Mouse (Mus musculus): ENCODE measurements around the gene Nf1. TPM values are rescaled to one million over a fixed set of nuclear protein-coding genes. Genes with fewer than 3 reads are reported as not detected.

The Nf1 gene
- polyA plus RNA-seq, 1 experiment from 2014 or later, result 8.6 TPM

DNA sequence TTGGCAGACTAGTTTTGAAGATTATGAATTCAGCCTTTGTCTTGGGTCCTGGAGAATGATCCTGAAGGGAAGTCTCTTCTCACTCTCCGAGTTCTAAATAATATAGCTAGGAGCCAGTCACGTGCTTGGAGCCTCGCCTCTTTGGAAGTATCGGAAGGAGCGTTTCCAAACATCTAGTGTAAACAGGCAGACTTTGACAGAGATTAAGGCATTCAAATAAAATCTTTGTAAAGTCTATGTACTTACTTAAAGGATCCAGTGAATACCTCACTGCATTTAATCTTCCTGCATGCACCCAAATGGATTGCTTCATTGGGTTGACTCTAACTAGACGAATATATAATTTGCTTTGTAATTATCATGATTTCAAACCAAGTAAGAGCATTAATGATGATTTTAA, 143.9 kb downstream of the Nf1 start:
- Histone ChIP-seq H3K9ac (no peak overlapping the region), H3K4me2 (no peak overlapping the region), H3K36me3 (peaks cover 46% of the 10 kb centered on the region), H3K27ac (no peak overlapping the region), H3K4me3 (no peak overlapping the region), H3K4me1 (no peaks in the 10 kb centered on the region), H3K9me3 (no peaks in the 10 kb centered on the region), H3K27me3 (no peaks in the 10 kb centered on the region)
- no peak for ATAC-seq (ENCODE audit: insufficient number of reproducible peaks, insufficient read depth, low FRiP score, low TSS enrichment, low read depth)
- WGBS, result 85% methylated on average over 6 of the region's 6 CpGs

- Histone ChIP-seq H3K9ac (no peak overlapping the region), H3K9me3 (no peaks in the 10 kb centered on the region), H3K4me3 (no peak overlapping the region), H3K27me3 (no peaks in the 10 kb centered on the region), H3K27ac (no peak overlapping the region), H3K4me2 (no peak overlapping the region), H3K4me1 (no peaks in the 10 kb centered on the region), H3K36me3 (peaks cover 43% of the 10 kb centered on the region)
- no peak for ATAC-seq (ENCODE audit: insufficient number of reproducible peaks, insufficient read depth, low FRiP score, low TSS enrichment, low read depth)
- WGBS, result 64% methylated on average over 7 of the region's 7 CpGs
Observed at GRCm38 (mm10) chr11:79483876-79484528, 144.5 kb downstream of the Nf1 start.

DNA sequence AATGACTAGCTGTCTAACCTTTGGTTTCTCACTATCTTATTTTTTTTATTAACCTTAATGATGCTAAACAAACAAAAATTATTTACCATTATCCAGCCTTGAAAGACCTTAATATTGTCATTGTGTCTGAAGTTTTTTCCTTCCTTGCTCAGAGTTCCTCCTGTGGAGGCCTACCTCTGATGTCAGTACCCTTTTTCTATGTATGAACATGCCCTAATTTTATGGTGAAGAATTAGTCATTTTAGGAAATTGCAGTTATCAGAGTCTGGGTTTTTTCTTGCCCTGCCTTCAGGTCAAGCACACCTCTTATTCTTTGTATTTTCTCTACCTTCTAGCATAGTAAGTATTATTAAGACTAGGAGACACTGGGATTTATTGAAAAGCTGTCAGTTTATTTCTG, 145.2 kb downstream of the Nf1 start:
- Histone ChIP-seq H3K27ac (no peak overlapping the region), H3K4me2 (no peak overlapping the region), H3K9ac (no peak overlapping the region), H3K4me1 (no peaks in the 10 kb centered on the region), H3K4me3 (no peak overlapping the region), H3K9me3 (no peaks in the 10 kb centered on the region), H3K27me3 (no peaks in the 10 kb centered on the region), H3K36me3 (peaks cover 38% of the 10 kb centered on the region)
- no peak for ATAC-seq (ENCODE audit: insufficient number of reproducible peaks, insufficient read depth, low FRiP score, low TSS enrichment, low read depth)

DNA sequence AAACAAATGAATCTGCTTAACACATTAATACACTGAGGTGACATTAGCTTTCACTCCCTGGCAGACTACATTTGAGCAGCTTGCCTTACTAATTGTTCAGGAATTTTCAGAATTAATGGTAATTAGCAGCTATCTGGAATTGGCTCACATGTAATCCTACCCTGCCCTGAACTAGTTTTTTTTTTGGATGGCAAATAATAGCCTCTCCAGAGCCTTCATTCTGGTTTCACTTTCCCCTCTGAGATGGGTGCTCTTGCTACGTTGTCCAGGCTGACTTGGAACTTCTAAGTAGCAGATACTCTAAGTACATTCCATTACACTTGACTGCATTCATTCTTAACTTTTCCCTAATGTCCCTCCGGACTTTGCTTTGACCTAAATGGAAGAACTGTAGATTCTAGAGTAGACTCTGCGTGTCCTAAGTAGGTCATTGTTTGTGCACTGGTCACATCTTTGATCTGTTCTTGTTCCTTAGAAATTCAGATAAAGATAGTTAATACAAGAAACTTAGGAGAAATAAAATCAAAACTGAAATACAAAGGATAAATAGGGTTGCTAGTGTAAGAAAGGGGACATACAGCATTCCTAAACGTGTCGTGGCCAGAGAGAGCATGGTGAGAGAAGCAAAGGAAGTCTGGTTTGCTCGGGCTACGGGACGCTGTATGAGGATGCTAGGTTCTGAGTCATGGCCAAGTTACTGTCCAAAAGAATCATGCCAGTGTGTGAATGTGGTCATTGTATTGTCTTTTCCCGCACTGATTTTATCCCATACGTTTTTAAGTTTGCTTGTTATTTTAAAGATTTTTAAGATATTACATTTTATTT, 155.7 kb downstream of the Nf1 start:
- no peak for ATAC-seq (ENCODE audit: insufficient number of reproducible peaks, insufficient read depth, low FRiP score, low TSS enrichment, low read depth)
- WGBS, result 75% methylated on average over 10 of the region's 10 CpGs
- H3K4me2 ChIP-seq, result no peak overlapping the region

GRCm38 (mm10) chr11:79502917-79503316, 163.4 kb downstream of the Nf1 start:
- no peak overlapping the region for H3K4me3 ChIP-seq
- no peaks in the 10 kb centered on the region; the same call in 1 of the 2 replicates for H3K36me3 ChIP-seq
- no peaks in the 10 kb centered on the region for H3K4me1 ChIP-seq
- H3K27ac ChIP-seq, result no peak overlapping the region
- H3K9me3 ChIP-seq, result no peaks in the 10 kb centered on the region
- no peak for ATAC-seq (ENCODE audit: insufficient number of reproducible peaks, insufficient read depth, low FRiP score, low TSS enrichment, low read depth)
- H3K27me3 ChIP-seq, result no peaks in the 10 kb centered on the region
- H3K4me2 ChIP-seq, result no peak overlapping the region
- 54% methylated on average over 2 of the region's 2 CpGs for WGBS
- H3K9ac ChIP-seq, result no peak overlapping the region

More for the DNA sequence above, 155.7 kb downstream of the Nf1 start:
- H3K27me3 ChIP-seq, result no peaks in the 10 kb centered on the region
- peaks cover 11% of the 10 kb centered on the region for H3K36me3 ChIP-seq
- no peak overlapping the region for H3K9ac ChIP-seq
- H3K4me3 ChIP-seq, result no peak overlapping the region
- H3K9me3 ChIP-seq, result no peaks in the 10 kb centered on the region
- H3K4me1 ChIP-seq, result no peaks in the 10 kb centered on the region
- H3K27ac ChIP-seq, result no peak overlapping the region

GRCm38 (mm10) chr11:79503845-79504244, 164.4 kb downstream of the Nf1 start, which contains the start of gene Omg:
Omg (minus strand) TSS chr11:79504084.
- Histone ChIP-seq H3K36me3 (no peaks in the 10 kb centered on the region; the same call in 1 of the 2 replicates), H3K9me3 (no peaks in the 10 kb centered on the region), H3K27me3 (no peaks in the 10 kb centered on the region), H3K4me3 (no peak within 1 kb of the TSS), H3K9ac (no peak within 1 kb of the TSS), H3K4me2 (no peak within 1 kb of the TSS), H3K27ac (no peak within 1 kb of the TSS), H3K4me1 (no peaks in the 10 kb centered on the region)
- no peak for ATAC-seq (ENCODE audit: insufficient number of reproducible peaks, insufficient read depth, low FRiP score, low TSS enrichment, low read depth)
- WGBS, result 55% methylated on average over 8 of the region's 8 CpGs

GRCm38 (mm10) chr11:79504506-79504905, 165.0 kb downstream of the Nf1 start:
- no peak for ATAC-seq (ENCODE audit: insufficient number of reproducible peaks, insufficient read depth, low FRiP score, low TSS enrichment, low read depth)
- no peak overlapping the region for H3K4me2 ChIP-seq
- H3K36me3 ChIP-seq, result no peaks in the 10 kb centered on the region; the same call in 1 of the 2 replicates
- H3K4me1 ChIP-seq, result no peaks in the 10 kb centered on the region
- H3K27ac ChIP-seq, result no peak overlapping the region
- H3K9ac ChIP-seq, result no peak overlapping the region
- no peaks in the 10 kb centered on the region for H3K27me3 ChIP-seq
- no peaks in the 10 kb centered on the region for H3K9me3 ChIP-seq
- no peak overlapping the region for H3K4me3 ChIP-seq
- WGBS, result 84% methylated on average over 7 of the region's 7 CpGs

GRCm38 (mm10) chr11:79511970-79512369, 172.5 kb downstream of the Nf1 start:
- no peaks in the 10 kb centered on the region for H3K36me3 ChIP-seq
- no peak overlapping the region for H3K4me3 ChIP-seq
- no peaks in the 10 kb centered on the region for H3K27me3 ChIP-seq
- 89% methylated on average over 3 of the region's 3 CpGs for WGBS
- no peaks in the 10 kb centered on the region; the same call in 1 of the 2 replicates for H3K4me1 ChIP-seq
- no peaks in the 10 kb centered on the region for H3K9me3 ChIP-seq
- no peak overlapping the region for H3K4me2 ChIP-seq
- no peak overlapping the region for H3K27ac ChIP-seq
- no peak for ATAC-seq (ENCODE audit: insufficient number of reproducible peaks, insufficient read depth, low FRiP score, low TSS enrichment, low read depth)
- no peak overlapping the region for H3K9ac ChIP-seq

DNA sequence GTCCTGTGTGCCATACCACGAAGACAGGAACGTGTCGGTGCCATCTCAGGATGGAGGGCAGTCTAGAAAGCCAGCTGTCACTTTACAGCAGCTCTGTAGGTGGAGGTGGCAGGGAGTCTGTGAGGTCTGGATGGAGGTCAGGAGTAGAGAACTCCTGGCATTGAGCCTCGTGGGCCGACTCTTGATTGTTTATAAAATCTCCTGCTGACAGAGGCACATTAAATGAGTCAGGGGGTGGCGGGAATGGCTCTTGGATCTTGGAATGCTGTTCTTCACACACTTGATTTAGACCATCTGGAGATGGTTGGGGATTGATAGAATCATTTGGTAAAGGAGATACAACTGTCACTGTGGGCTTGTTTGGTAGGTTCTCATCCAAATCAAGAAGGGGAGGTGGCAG, 175.8 kb downstream of the Nf1 start:
- Histone ChIP-seq H3K36me3 (no peaks in the 10 kb centered on the region), H3K27me3 (no peaks in the 10 kb centered on the region), H3K4me2 (no peak overlapping the region), H3K27ac (no peak overlapping the region), H3K4me3 (no peak overlapping the region), H3K9me3 (no peaks in the 10 kb centered on the region), H3K9ac (no peak overlapping the region), H3K4me1 (peaks cover 4% of the 10 kb centered on the region; the same call in 1 of the 2 replicates)
- no peak for ATAC-seq (ENCODE audit: insufficient number of reproducible peaks, insufficient read depth, low FRiP score, low TSS enrichment, low read depth)
- WGBS, result 76% methylated on average over 6 of the region's 6 CpGs

DNA sequence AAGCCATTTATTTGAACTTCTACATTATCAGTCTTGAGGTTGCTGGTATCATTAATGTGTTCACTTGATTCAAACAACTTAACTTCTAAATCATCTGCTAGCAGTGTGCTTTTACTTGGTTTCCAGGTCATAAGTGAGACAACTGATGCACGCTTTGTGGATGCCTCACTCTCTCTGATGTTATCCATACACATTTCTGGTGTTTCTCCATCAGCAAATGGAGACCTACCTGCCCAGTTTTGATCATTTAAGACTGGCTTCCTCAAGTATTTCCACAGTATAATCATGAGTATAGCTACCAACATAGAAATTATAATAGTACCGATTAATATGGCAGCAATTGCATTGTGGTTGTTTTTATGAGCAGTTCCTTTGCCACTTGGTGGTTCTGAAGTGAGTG, 176.3 kb downstream of the Nf1 start:
- Histone ChIP-seq H3K27ac (no peak overlapping the region), H3K9ac (no peak overlapping the region), H3K36me3 (no peaks in the 10 kb centered on the region), H3K9me3 (no peaks in the 10 kb centered on the region), H3K4me3 (no peak overlapping the region), H3K4me2 (no peak overlapping the region), H3K4me1 (peaks cover 4% of the 10 kb centered on the region; the same call in 1 of the 2 replicates), H3K27me3 (no peaks in the 10 kb centered on the region)
- no peak for ATAC-seq (ENCODE audit: insufficient number of reproducible peaks, insufficient read depth, low FRiP score, low TSS enrichment, low read depth)
- WGBS, result 97% methylated on average over 2 of the region's 2 CpGs

- H3K27me3 ChIP-seq, result no peaks in the 10 kb centered on the region
- H3K4me3 ChIP-seq, result no peak overlapping the region
- H3K9me3 ChIP-seq, result no peaks in the 10 kb centered on the region
- H3K4me1 ChIP-seq, result peaks cover 4% of the 10 kb centered on the region; the same call in 1 of the 2 replicates
- no peak overlapping the region for H3K4me2 ChIP-seq
- no peak for ATAC-seq (ENCODE audit: insufficient number of reproducible peaks, insufficient read depth, low FRiP score, low TSS enrichment, low read depth)
- H3K9ac ChIP-seq, result no peak overlapping the region
- H3K36me3 ChIP-seq, result 0 out of 2 replicates have a peak, but pooled peaks cover 3% of the 10 kb centered on the region
- no peak overlapping the region for H3K27ac ChIP-seq
- WGBS, result 73% methylated on average over 6 of the region's 6 CpGs
Observed at GRCm38 (mm10) chr11:79519299-79519698, 179.8 kb downstream of the Nf1 start.

DNA sequence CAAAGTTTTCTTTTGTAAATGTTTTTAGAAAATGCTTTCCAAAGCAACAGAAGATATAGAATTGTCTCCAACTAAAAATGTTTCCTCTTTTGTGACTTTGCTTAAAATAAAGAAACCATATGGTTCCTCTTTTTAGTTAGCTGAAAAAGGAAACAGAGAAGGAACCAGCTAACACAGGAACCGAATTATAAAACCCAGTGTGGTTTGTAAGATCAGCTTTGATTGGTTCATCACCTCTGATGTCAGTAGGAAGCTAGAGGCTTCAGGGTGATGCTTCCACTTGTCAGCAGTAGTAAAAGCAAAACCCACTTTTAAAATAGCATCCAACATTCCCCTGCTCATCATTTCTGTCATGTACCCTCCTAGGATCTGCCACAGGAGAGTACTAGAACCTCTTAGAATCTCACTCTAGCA, 180.4 kb downstream of the Nf1 start:
- no peak overlapping the region for H3K9ac ChIP-seq
- ATAC-seq (ENCODE audit: insufficient number of reproducible peaks, insufficient read depth, low FRiP score, low TSS enrichment, low read depth), result no peak
- 51% methylated on average over 1 of the region's 1 CpGs for WGBS
- no peak overlapping the region for H3K4me2 ChIP-seq
- H3K36me3 ChIP-seq, result 0 out of 2 replicates have a peak, but pooled peaks cover 8% of the 10 kb centered on the region
- H3K27me3 ChIP-seq, result no peaks in the 10 kb centered on the region
- H3K4me3 ChIP-seq, result no peak overlapping the region
- no peak overlapping the region for H3K27ac ChIP-seq
- H3K9me3 ChIP-seq, result no peaks in the 10 kb centered on the region
- peaks cover 4% of the 10 kb centered on the region; the same call in 1 of the 2 replicates for H3K4me1 ChIP-seq
